Mouse (Mus musculus): ENCODE measurements at regions not wholly inside any gene's neighbourhood (a gene's known extent, or its start where the extent isn't known, plus 50 kb on each side); places are given as distances from the start of the nearest gene placed in this dataset.
"Not testable (repeated sequence)": the region's sequence is repeated elsewhere in the genome, so short reads cannot be mapped to it uniquely, and the experiment has no call there.

- no peak for DNase-seq (ENCODE audit: low spot score in 2 of 2)
These were observed 574.5 kb downstream of the Dcdc2c start for GRCm38 (mm10) chr12:27977548-27978256.

- no peak for DNase-seq (ENCODE audit: low spot score in 2 of 2)
These were observed 589.3 kb downstream of the Dcdc2c start for GRCm38 (mm10) chr12:27962908-27963307.

- DNase-seq (ENCODE audit: low spot score in 2 of 2): no peak
These were observed 592.1 kb downstream of the Dcdc2c start for GRCm38 (mm10) chr12:27960064-27960463.

GRCm38 (mm10) chr12:27947646-27948045 is 604.6 kb downstream of the Dcdc2c start:
- DNase-seq (ENCODE audit: low spot score in 2 of 2): no peak

GRCm38 (mm10) chr12:27946866-27947459 is 604.6 kb upstream of the Sox11 start:
- no peak for DNase-seq (ENCODE audit: low spot score in 2 of 2)

GRCm38 (mm10) chr12:27945411-27945810 is 603.0 kb upstream of the Sox11 start:
- no peak for DNase-seq (ENCODE audit: low spot score in 2 of 2)

GRCm38 (mm10) chr12:27941053-27941452 is 598.7 kb upstream of the Sox11 start:
- no peak for DNase-seq (ENCODE audit: low spot score in 2 of 2)

- DNase-seq (ENCODE audit: low spot score in 2 of 2): no peak
These were observed 590.2 kb upstream of the Sox11 start for GRCm38 (mm10) chr12:27932382-27933140.

- no peak for DNase-seq (ENCODE audit: low spot score in 2 of 2)
These were observed 586.1 kb upstream of the Sox11 start for GRCm38 (mm10) chr12:27928366-27928963.

GRCm38 (mm10) chr12:27926730-27927129 is 584.4 kb upstream of the Sox11 start:
- no peak for DNase-seq (ENCODE audit: low spot score in 2 of 2)

GRCm38 (mm10) chr12:27920607-27921006 is 578.2 kb upstream of the Sox11 start:
- DNase-seq (ENCODE audit: low spot score in 2 of 2): no peak

- no peak for DNase-seq (ENCODE audit: low spot score in 2 of 2)
These were observed 574.1 kb upstream of the Sox11 start for GRCm38 (mm10) chr12:27916401-27916920.

- no peak for DNase-seq (ENCODE audit: low spot score in 2 of 2)
These were observed 567.2 kb upstream of the Sox11 start for GRCm38 (mm10) chr12:27909417-27910100.

GRCm38 (mm10) chr12:27896682-27897081 is 554.3 kb upstream of the Sox11 start:
- DNase-seq (ENCODE audit: low spot score in 2 of 2): not testable (repeated sequence)

GRCm38 (mm10) chr12:27881720-27882119 is 539.3 kb upstream of the Sox11 start:
- DNase-seq (ENCODE audit: low spot score in 2 of 2): no peak

- DNase-seq (ENCODE audit: low spot score in 2 of 2): no peak
These were observed 524.0 kb upstream of the Sox11 start for GRCm38 (mm10) chr12:27866421-27866820.

- DNase-seq (ENCODE audit: low spot score in 2 of 2): no peak
These were observed 507.2 kb upstream of the Sox11 start for GRCm38 (mm10) chr12:27849537-27849936.

GRCm38 (mm10) chr12:27849099-27849498 is 506.7 kb upstream of the Sox11 start:
- no peak for DNase-seq (ENCODE audit: low spot score in 2 of 2)

- DNase-seq (ENCODE audit: low spot score in 2 of 2): no peak
These were observed 505.8 kb upstream of the Sox11 start for GRCm38 (mm10) chr12:27848141-27848540.

- no peak for DNase-seq (ENCODE audit: low spot score in 2 of 2)
These were observed 505.0 kb upstream of the Sox11 start for GRCm38 (mm10) chr12:27847397-27847796.

GRCm38 (mm10) chr12:27844958-27845357 is 502.6 kb upstream of the Sox11 start:
- no peak for DNase-seq (ENCODE audit: low spot score in 2 of 2)

All from adrenal gland, postnatal 4 days (tissue).